Mouse (Mus musculus): ENCODE results near the gene Sema4g. TPM values are rescaled to one million over a fixed set of nuclear protein-coding genes. Genes with fewer than 3 reads are reported as not detected.

Sema4g gene
- polyA plus RNA-seq, 1 experiment from 2014 or later = 6.9 TPM

GRCm38 (mm10) chr19:45005444-45005843 lies 16.5 kb downstream of the Sema4g start, which contains the start of gene Twnk:
Gene Twnk (plus strand): TSS chr19:45005663.
- peak within 1 kb of the TSS; percentile 72 for H3K4me3 ChIP-seq (replicated peaks)
- H3K27me3 ChIP-seq = no peaks in the 10 kb centered on the region
- no peak for ATAC-seq (ENCODE audit: insufficient number of reproducible peaks, insufficient read depth, low FRiP score, low TSS enrichment, low read depth)

GRCm38 (mm10) chr19:45005957-45006712 lies 17.2 kb downstream of the Sema4g start, which contains the start of gene Mrpl43:
Gene Mrpl43 (minus strand): TSS chr19:45006442.
- Histone ChIP-seq H3K4me1 (replicated peaks) (peaks cover 21% of the 10 kb centered on the region), H3K4me3 (replicated peaks) (peak within 1 kb of the TSS; percentile 72), H3K9me3 (no peaks in the 10 kb centered on the region), H3K9ac (replicated peaks) (peak within 1 kb of the TSS; percentile 76), H3K4me2 (peak within 1 kb of the TSS; percentile 97), H3K27ac (peak within 1 kb of the TSS; percentile 75), H3K36me3 (peaks cover 71% of the 10 kb centered on the region), H3K27me3 (no peaks in the 10 kb centered on the region)
- peak; percentile 89 for ATAC-seq (ENCODE audit: insufficient number of reproducible peaks, insufficient read depth, low FRiP score, low TSS enrichment, low read depth)
- WGBS = under 1% methylated on average over 82 of the region's 82 CpGs

More at GRCm38 (mm10) chr19:45005444-45005843, 16.5 kb downstream of the Sema4g start, which contains the start of gene Twnk:
- Histone ChIP-seq H3K9me3 (no peaks in the 10 kb centered on the region), H3K4me1 (replicated peaks) (peaks cover 21% of the 10 kb centered on the region), H3K9ac (replicated peaks) (peak within 1 kb of the TSS; percentile 76), H3K4me2 (peak within 1 kb of the TSS; percentile 97), H3K27ac (peak within 1 kb of the TSS; percentile 75), H3K36me3 (peaks cover 71% of the 10 kb centered on the region)
- 13% methylated on average over 16 of the region's 16 CpGs for WGBS

GRCm38 (mm10) chr19:45007021-45007420 lies 18.1 kb downstream of the Sema4g start:
- ATAC-seq (ENCODE audit: insufficient number of reproducible peaks, insufficient read depth, low FRiP score, low TSS enrichment, low read depth) = no peak
- WGBS = 49% methylated on average over 17 of the region's 17 CpGs
- Histone ChIP-seq H3K27me3 (no peaks in the 10 kb centered on the region), H3K9me3 (no peaks in the 10 kb centered on the region), H3K9ac (replicated peaks) (peak overlapping the region; percentile 76), H3K27ac (peak overlapping the region; percentile 75), H3K4me2 (peak overlapping the region; percentile 97), H3K4me3 (replicated peaks) (peak overlapping the region; percentile 72), H3K36me3 (peaks cover 71% of the 10 kb centered on the region), H3K4me1 (replicated peaks) (peaks cover 21% of the 10 kb centered on the region)

- ATAC-seq (ENCODE audit: insufficient number of reproducible peaks, insufficient read depth, low FRiP score, low TSS enrichment, low read depth) = no peak
- WGBS = 91% methylated on average over 20 of the region's 20 CpGs
- peak overlapping the region; percentile 72 for H3K4me3 ChIP-seq (replicated peaks)
- peaks cover 26% of the 10 kb centered on the region for H3K4me1 ChIP-seq (replicated peaks)
- H3K9ac ChIP-seq (replicated peaks) = peak overlapping the region; percentile 76; the same call in 1 of the 2 replicates
- H3K36me3 ChIP-seq = peaks cover 67% of the 10 kb centered on the region
- no peaks in the 10 kb centered on the region for H3K9me3 ChIP-seq
- no peaks in the 10 kb centered on the region for H3K27me3 ChIP-seq
- H3K27ac ChIP-seq = no peak overlapping the region
- H3K4me2 ChIP-seq = peak overlapping the region; percentile 97
Measured at GRCm38 (mm10) chr19:45007425-45008191, 18.7 kb downstream of the Sema4g start.

GRCm38 (mm10) chr19:45010646-45011045 lies 21.7 kb downstream of the Sema4g start:
- H3K9me3 ChIP-seq = no peaks in the 10 kb centered on the region
- H3K4me3 ChIP-seq (replicated peaks) = no peak overlapping the region
- peaks cover 41% of the 10 kb centered on the region for H3K36me3 ChIP-seq
- 89% methylated on average over 4 of the region's 4 CpGs for WGBS
- no peak overlapping the region for H3K4me2 ChIP-seq
- H3K9ac ChIP-seq (replicated peaks) = no peak overlapping the region
- ATAC-seq (ENCODE audit: insufficient number of reproducible peaks, insufficient read depth, low FRiP score, low TSS enrichment, low read depth) = no peak
- no peaks in the 10 kb centered on the region for H3K27me3 ChIP-seq
- H3K27ac ChIP-seq = no peak overlapping the region
- peaks cover 42% of the 10 kb centered on the region for H3K4me1 ChIP-seq (replicated peaks)

- Histone ChIP-seq H3K4me2 (0 out of 2 replicates have a peak overlapping the region, but pooled peaks have one; percentile 10), H3K4me1 (replicated peaks) (peaks cover 52% of the 10 kb centered on the region), H3K9me3 (no peaks in the 10 kb centered on the region), H3K27ac (peak overlapping the region; percentile 98), H3K9ac (replicated peaks) (no peak overlapping the region; the same call in 1 of the 2 replicates), H3K36me3 (peaks cover 41% of the 10 kb centered on the region), H3K27me3 (no peaks in the 10 kb centered on the region), H3K4me3 (replicated peaks) (no peak overlapping the region)
- WGBS = 70% methylated on average over 8 of the region's 8 CpGs
- ATAC-seq (ENCODE audit: insufficient number of reproducible peaks, insufficient read depth, low FRiP score, low TSS enrichment, low read depth) = no peak
Measured at GRCm38 (mm10) chr19:45012219-45012618, 23.3 kb downstream of the Sema4g start.

- no peak overlapping the region; the same call in 1 of the 2 replicates for H3K9ac ChIP-seq (replicated peaks)
- peaks cover 41% of the 10 kb centered on the region for H3K36me3 ChIP-seq
- no peaks in the 10 kb centered on the region for H3K27me3 ChIP-seq
- peak overlapping the region; percentile 98 for H3K27ac ChIP-seq
- H3K4me2 ChIP-seq = 0 out of 2 replicates have a peak overlapping the region, but pooled peaks have one; percentile 10
- H3K4me3 ChIP-seq (replicated peaks) = no peak overlapping the region
- H3K9me3 ChIP-seq = no peaks in the 10 kb centered on the region
- WGBS = 35% methylated on average over 6 of the region's 6 CpGs
- peaks cover 48% of the 10 kb centered on the region for H3K4me1 ChIP-seq (replicated peaks)
- no peak for ATAC-seq (ENCODE audit: insufficient number of reproducible peaks, insufficient read depth, low FRiP score, low TSS enrichment, low read depth)
Measured at GRCm38 (mm10) chr19:45012636-45013035, 23.7 kb downstream of the Sema4g start.

GRCm38 (mm10) chr19:45013581-45014225 lies 24.8 kb downstream of the Sema4g start:
- peaks cover 32% of the 10 kb centered on the region for H3K36me3 ChIP-seq
- peak overlapping the region; percentile 75; the same call in 1 of the 2 replicates for H3K4me3 ChIP-seq (replicated peaks)
- peak overlapping the region; percentile 98 for H3K27ac ChIP-seq
- peak overlapping the region; percentile 83 for H3K4me2 ChIP-seq
- peak overlapping the region; percentile 42; the same call in 1 of the 2 replicates for H3K9ac ChIP-seq (replicated peaks)
- H3K9me3 ChIP-seq = no peaks in the 10 kb centered on the region
- 35% methylated on average over 6 of the region's 6 CpGs for WGBS
- ATAC-seq (ENCODE audit: insufficient number of reproducible peaks, insufficient read depth, low FRiP score, low TSS enrichment, low read depth) = no peak
- no peaks in the 10 kb centered on the region for H3K27me3 ChIP-seq
- H3K4me1 ChIP-seq (replicated peaks) = peaks cover 49% of the 10 kb centered on the region

- WGBS = 2% methylated on average over 10 of the region's 10 CpGs
- Histone ChIP-seq H3K4me1 (replicated peaks) (peaks cover 53% of the 10 kb centered on the region), H3K4me2 (peak within 1 kb of the TSS; percentile 83), H3K36me3 (peaks cover 27% of the 10 kb centered on the region), H3K4me3 (replicated peaks) (peak within 1 kb of the TSS; percentile 75), H3K9ac (replicated peaks) (peak within 1 kb of the TSS; percentile 93), H3K27ac (peak within 1 kb of the TSS; percentile 98), H3K9me3 (no peaks in the 10 kb centered on the region), H3K27me3 (no peaks in the 10 kb centered on the region)
- no peak for ATAC-seq (ENCODE audit: insufficient number of reproducible peaks, insufficient read depth, low FRiP score, low TSS enrichment, low read depth)
Measured at GRCm38 (mm10) chr19:45014335-45014971, 25.6 kb downstream of the Sema4g start, which contains the start of gene Lzts2. Gene Lzts2 (plus strand): TSS chr19:45014414.

- peaks cover 22% of the 10 kb centered on the region for H3K36me3 ChIP-seq
- peaks cover 59% of the 10 kb centered on the region for H3K4me1 ChIP-seq (replicated peaks)
- H3K9me3 ChIP-seq = no peaks in the 10 kb centered on the region
- peak overlapping the region; percentile 83 for H3K4me2 ChIP-seq
- ATAC-seq (ENCODE audit: insufficient number of reproducible peaks, insufficient read depth, low FRiP score, low TSS enrichment, low read depth) = peak; percentile 5; the same call in 1 of the 2 replicates
- H3K4me3 ChIP-seq (replicated peaks) = peak overlapping the region; percentile 75
- H3K27ac ChIP-seq = peak overlapping the region; percentile 98
- peak overlapping the region; percentile 93 for H3K9ac ChIP-seq (replicated peaks)
- no peaks in the 10 kb centered on the region for H3K27me3 ChIP-seq
- under 1% methylated on average over 25 of the region's 25 CpGs for WGBS
Measured at GRCm38 (mm10) chr19:45014981-45015402, 26.1 kb downstream of the Sema4g start.
